Mouse (Mus musculus) E14TG2a.4 (cell line): ENCODE results near the gene Zfp326.

Experiments used
- CTCF ChIP-seq: conservative IDR thresholded peaks from 2 replicates; pipeline ENCODE4 v1.5.1; 2014; ENCODE audit warnings: low read length
- POU5F1 ChIP-seq: IDR thresholded peaks from 2 replicates; pipeline ENCODE4 v1.6.1; 2014; ENCODE audit warnings: low read length, borderline replicate concordance

- TF ChIP-seq CTCF, result no peak
- no peak for TF ChIP-seq POU5F1
These were observed 56.0 kb downstream of the Zfp326 start for GRCm38 (mm10) chr5:105932392-105932791.
